Mouse (Mus musculus): Measurements from ENCODE around the gene Ms4a18. TPM values are rescaled to one million over a fixed set of nuclear protein-coding genes. Genes with fewer than 3 reads are reported as not detected.

Ms4a18 gene
- polyA plus RNA-seq, 1 experiment from 2014 or later = not detected

DNA sequence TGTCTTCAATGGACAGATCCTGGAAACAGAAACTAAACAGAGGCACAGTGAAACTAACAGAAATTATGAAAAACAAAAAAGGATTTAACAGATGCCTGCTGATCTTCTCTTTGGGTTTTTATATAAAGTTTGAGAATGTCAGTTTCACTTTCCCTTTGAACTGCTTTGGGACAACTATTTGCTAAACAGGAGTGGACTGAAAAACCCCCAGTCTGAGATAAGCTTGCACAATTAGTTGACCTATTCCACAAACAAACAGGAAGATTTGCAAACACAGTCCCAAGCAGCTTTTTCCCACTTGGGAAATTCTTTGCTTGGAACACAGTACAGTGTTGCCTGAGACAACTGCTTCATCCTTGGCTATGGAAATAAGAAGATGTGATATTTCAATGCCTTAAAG, 19.7 kb upstream of the Ms4a18 start:
- no peak overlapping the region for H3K4me3 ChIP-seq
- no peak overlapping the region for H3K9ac ChIP-seq
- ATAC-seq (ENCODE audit: low FRiP score) = no peak
- no peak overlapping the region for H3K27ac ChIP-seq
- no peaks in the 10 kb centered on the region for H3K27me3 ChIP-seq
- no peaks in the 10 kb centered on the region for H3K4me1 ChIP-seq
- no peaks in the 10 kb centered on the region for H3K36me3 ChIP-seq
- H3K4me2 ChIP-seq (replicated peaks) = no peak overlapping the region
- H3K9me3 ChIP-seq (replicated peaks) = no peaks in the 10 kb centered on the region

DNA sequence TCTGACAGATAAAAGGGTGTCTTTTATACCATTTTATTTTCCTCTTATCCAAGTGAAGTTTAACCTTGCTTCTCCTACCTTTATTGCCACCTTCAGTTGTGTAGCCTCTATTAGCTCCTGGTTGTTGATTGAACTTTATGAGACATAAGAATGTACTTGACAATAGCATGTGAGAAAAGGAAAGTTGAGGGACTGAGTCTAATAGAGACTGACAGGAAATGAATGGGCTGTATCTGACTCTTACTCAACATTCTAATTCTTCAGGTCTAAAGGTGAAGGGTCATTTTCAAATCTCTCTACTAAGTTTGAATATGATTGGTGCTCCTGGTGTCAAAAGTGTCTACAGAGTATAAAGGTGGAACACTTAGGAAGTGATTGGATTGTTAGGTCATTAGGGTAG, 4.6 kb upstream of the Ms4a18 start:
- Histone ChIP-seq H3K36me3 (no peaks in the 10 kb centered on the region), H3K4me2 (replicated peaks) (no peak overlapping the region), H3K4me3 (no peak overlapping the region), H3K27ac (no peak overlapping the region), H3K9ac (no peak overlapping the region), H3K9me3 (replicated peaks) (no peaks in the 10 kb centered on the region), H3K27me3 (no peaks in the 10 kb centered on the region), H3K4me1 (no peaks in the 10 kb centered on the region)
- no peak for ATAC-seq (ENCODE audit: low FRiP score)

DNA sequence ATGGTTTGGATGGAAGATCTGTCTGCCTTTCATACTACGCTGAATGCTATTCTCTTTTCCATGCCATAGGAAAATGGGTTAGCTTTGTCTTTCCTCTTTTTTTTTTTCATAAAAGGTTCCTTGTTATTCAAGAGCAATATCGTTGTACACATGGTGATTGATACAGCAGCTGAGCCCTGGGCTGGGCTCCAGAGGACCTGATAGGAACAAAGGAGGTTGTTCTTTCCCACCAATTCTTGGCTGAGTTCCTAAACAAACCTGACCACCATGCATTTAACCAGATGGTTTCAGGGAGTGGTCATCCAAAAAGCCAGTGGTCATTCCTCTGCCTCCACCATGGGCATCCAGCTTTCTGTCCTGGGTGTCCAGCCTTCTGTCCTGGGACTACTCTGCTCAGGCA, 580 bp downstream of the Ms4a18 start:
- Histone ChIP-seq H3K9ac (no peak overlapping the region), H3K4me2 (replicated peaks) (no peak overlapping the region), H3K27me3 (no peaks in the 10 kb centered on the region), H3K4me1 (no peaks in the 10 kb centered on the region), H3K9me3 (replicated peaks) (no peaks in the 10 kb centered on the region), H3K4me3 (no peak overlapping the region), H3K36me3 (no peaks in the 10 kb centered on the region), H3K27ac (no peak overlapping the region)
- 90% methylated on average over 2 of the region's 2 CpGs for WGBS
- ATAC-seq (ENCODE audit: low FRiP score) = no peak

DNA sequence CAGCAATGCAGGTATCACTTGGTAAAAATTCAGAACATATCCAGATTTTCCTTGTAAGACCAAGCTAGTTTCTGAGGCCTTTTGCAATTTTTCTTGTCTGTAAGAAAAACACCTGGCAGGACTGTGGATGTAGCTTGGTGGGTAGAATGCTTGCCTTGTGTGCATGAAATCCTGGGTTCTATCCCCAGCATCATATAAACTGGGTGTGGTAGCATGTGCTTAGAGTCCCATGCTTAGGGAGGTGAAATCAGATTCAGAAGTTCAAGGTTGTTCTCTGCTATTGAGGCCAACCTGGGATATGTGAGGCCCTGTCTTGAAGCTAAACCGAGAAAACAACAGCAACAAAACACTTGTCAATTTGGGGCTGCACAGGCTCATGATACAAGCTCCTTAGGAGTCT, 1.8 kb downstream of the Ms4a18 start:
- no peak for ATAC-seq (ENCODE audit: low FRiP score)
- H3K36me3 ChIP-seq = no peaks in the 10 kb centered on the region
- H3K4me2 ChIP-seq (replicated peaks) = no peak overlapping the region
- no peaks in the 10 kb centered on the region for H3K4me1 ChIP-seq
- no peak overlapping the region for H3K4me3 ChIP-seq
- H3K27me3 ChIP-seq = no peaks in the 10 kb centered on the region
- 89% methylated on average over 1 of the region's 1 CpGs for WGBS
- H3K27ac ChIP-seq = no peak overlapping the region
- H3K9me3 ChIP-seq (replicated peaks) = no peaks in the 10 kb centered on the region
- no peak overlapping the region for H3K9ac ChIP-seq

DNA sequence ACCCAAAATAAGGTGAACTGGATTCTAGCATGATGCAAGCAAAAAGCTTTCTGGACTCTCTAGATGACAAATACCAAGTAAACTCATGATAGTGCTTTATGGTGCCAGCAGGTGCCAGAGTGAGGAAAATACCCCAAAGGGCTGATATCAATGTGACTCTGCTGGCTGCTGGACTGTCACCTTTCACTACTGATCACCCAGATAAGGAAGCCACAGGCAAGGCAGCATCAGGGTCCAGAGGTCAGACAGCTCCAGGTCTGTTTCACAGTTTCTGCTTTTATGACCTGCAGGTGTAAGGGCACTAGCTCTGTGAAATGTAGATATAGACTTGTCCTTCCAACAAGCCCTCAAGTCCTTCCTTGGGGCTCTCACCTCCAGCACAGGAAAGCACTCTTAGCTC, 2.4 kb downstream of the Ms4a18 start:
- Histone ChIP-seq H3K4me2 (replicated peaks) (no peak overlapping the region), H3K9ac (no peak overlapping the region), H3K4me3 (no peak overlapping the region), H3K9me3 (replicated peaks) (no peaks in the 10 kb centered on the region), H3K36me3 (no peaks in the 10 kb centered on the region), H3K4me1 (no peaks in the 10 kb centered on the region), H3K27ac (no peak overlapping the region), H3K27me3 (no peaks in the 10 kb centered on the region)
- ATAC-seq (ENCODE audit: low FRiP score) = no peak

DNA sequence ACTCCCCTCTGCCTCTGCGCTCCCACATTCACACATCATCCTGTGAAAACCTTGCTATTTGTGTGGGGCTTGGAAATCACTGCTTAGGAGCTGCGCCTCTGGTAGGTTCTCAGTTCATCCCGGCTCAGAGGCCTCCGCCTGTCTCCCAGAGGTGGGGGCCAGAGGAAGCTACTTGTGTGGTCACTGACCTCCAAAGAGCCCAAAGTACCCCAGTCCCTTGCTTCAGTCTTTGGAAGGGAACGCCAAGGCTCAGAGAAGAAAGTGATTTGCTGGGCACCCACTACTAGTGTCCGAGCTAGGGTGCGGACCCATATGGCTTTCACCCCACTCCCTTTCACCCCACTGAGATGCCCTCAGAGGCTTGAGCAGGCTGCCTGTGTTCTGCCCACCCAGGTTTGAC, 24.7 kb downstream of the Ms4a18 start, which contains the start of gene Ms4a15:
Gene Ms4a15, minus strand, starts transcription at position 101 of the 400 bp plus-strand sequence.
- Histone ChIP-seq H3K9ac (no peak within 1 kb of the TSS), H3K4me3 (no peak within 1 kb of the TSS), H3K27me3 (no peaks in the 10 kb centered on the region), H3K4me1 (no peaks in the 10 kb centered on the region), H3K9me3 (replicated peaks) (no peaks in the 10 kb centered on the region), H3K27ac (no peak within 1 kb of the TSS), H3K4me2 (replicated peaks) (no peak within 1 kb of the TSS), H3K36me3 (no peaks in the 10 kb centered on the region)
- no peak for ATAC-seq (ENCODE audit: low FRiP score)
- WGBS = 84% methylated on average over 7 of the region's 7 CpGs

DNA sequence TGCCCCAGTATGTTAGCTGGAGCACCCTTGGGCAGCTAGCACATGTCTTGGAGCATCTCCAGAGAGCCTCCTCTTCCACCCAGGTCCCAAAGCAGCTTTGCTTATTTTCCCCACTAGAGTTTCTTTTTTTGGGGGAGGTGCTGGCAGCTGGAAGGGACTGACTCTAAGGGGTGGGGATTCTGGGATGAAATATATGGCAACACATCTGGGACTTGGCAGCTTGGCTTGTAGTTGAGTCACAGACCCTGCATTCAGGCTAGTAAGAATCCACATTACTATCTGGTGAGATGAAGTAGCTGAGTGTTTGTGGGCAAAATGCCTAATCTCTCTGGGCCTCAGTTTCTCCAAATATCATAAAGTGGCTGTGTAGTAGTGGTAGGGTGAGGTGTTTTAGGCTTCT, 25.9 kb downstream of the Ms4a18 start:
- Histone ChIP-seq H3K9ac (no peak overlapping the region), H3K4me1 (no peaks in the 10 kb centered on the region), H3K27me3 (no peaks in the 10 kb centered on the region), H3K4me3 (no peak overlapping the region), H3K36me3 (no peaks in the 10 kb centered on the region), H3K4me2 (replicated peaks) (no peak overlapping the region), H3K27ac (no peak overlapping the region), H3K9me3 (replicated peaks) (no peaks in the 10 kb centered on the region)
- no peak for ATAC-seq (ENCODE audit: low FRiP score)

DNA sequence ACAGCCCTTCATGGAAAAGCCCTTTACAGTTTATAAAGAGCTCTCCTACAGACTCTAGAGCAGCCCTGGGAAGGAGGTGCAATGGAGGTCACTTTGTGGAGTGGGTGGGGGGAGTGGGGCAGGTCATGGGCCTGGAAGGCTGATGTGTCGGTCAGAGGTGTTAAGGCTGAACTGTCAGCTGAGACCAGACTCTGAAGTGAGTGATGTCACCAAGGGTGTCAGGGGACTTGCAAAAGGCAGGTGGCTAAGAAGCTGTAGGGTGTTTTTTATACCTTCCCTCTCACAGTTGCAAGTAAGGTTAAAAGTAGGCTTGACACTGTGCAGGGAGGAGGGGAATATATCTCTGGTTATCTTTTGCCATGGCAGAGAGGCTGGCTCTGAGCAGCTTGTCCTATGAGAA, 27.1 kb downstream of the Ms4a18 start:
- H3K4me1 ChIP-seq = no peaks in the 10 kb centered on the region
- H3K27ac ChIP-seq = no peak overlapping the region
- H3K9ac ChIP-seq = no peak overlapping the region
- H3K9me3 ChIP-seq (replicated peaks) = no peaks in the 10 kb centered on the region
- ATAC-seq (ENCODE audit: low FRiP score) = no peak
- no peaks in the 10 kb centered on the region for H3K27me3 ChIP-seq
- no peaks in the 10 kb centered on the region for H3K36me3 ChIP-seq
- H3K4me3 ChIP-seq = no peak overlapping the region
- WGBS = 55% methylated on average over 1 of the region's 1 CpGs
- H3K4me2 ChIP-seq (replicated peaks) = no peak overlapping the region

DNA sequence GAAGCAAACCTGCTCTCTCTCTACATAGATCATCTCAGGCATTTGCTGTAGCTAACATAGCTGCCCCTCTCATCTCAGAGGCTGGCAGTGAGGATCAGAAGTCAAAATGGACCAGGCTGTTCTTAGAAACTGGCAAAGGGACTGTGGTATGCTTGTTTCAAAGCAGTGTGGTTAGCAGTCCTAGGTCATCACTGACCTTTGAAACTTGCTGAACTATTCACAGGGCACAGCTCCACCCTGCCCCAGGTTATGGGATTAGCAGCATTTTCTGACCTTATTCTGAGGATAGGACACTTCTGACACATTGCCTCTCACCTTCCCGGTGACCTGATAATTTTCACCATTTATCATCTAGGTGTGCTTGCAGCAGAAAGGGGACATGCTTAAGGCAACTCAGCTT, 29.3 kb downstream of the Ms4a18 start:
- no peaks in the 10 kb centered on the region for H3K4me1 ChIP-seq
- no peaks in the 10 kb centered on the region for H3K36me3 ChIP-seq
- H3K9ac ChIP-seq = no peak overlapping the region
- H3K4me3 ChIP-seq = no peak overlapping the region
- 88% methylated on average over 1 of the region's 1 CpGs for WGBS
- H3K27ac ChIP-seq = no peak overlapping the region
- H3K4me2 ChIP-seq (replicated peaks) = no peak overlapping the region
- no peaks in the 10 kb centered on the region for H3K27me3 ChIP-seq
- ATAC-seq (ENCODE audit: low FRiP score) = no peak
- no peaks in the 10 kb centered on the region for H3K9me3 ChIP-seq (replicated peaks)

DNA sequence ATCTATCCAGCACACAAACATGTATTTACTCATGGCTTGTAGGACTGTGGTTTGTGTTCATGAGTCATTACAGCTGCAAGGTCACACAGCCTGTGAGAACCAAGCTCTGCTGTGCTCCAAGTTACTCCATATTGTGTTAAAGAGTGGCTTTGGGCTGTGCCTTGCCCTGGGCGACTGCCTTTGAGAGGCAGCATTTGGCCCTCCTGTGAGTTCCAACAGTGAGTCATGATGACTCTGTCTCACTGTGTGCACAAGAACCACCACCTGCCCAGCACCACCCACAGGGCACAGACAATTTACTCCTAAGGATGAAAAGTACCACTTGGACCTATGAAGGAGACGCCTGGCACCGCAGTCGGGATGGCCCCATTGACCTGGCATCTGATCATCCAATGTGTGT, 31.9 kb downstream of the Ms4a18 start:
- no peaks in the 10 kb centered on the region for H3K4me1 ChIP-seq
- H3K4me2 ChIP-seq (replicated peaks) = no peak overlapping the region
- no peak for ATAC-seq (ENCODE audit: low FRiP score)
- H3K27me3 ChIP-seq = 0 out of 2 replicates have a peak, but pooled peaks cover 3% of the 10 kb centered on the region
- H3K4me3 ChIP-seq = no peak overlapping the region
- no peak overlapping the region for H3K9ac ChIP-seq
- H3K9me3 ChIP-seq (replicated peaks) = no peaks in the 10 kb centered on the region
- 95% methylated on average over 4 of the region's 4 CpGs for WGBS
- no peak overlapping the region for H3K27ac ChIP-seq
- H3K36me3 ChIP-seq = no peaks in the 10 kb centered on the region

DNA sequence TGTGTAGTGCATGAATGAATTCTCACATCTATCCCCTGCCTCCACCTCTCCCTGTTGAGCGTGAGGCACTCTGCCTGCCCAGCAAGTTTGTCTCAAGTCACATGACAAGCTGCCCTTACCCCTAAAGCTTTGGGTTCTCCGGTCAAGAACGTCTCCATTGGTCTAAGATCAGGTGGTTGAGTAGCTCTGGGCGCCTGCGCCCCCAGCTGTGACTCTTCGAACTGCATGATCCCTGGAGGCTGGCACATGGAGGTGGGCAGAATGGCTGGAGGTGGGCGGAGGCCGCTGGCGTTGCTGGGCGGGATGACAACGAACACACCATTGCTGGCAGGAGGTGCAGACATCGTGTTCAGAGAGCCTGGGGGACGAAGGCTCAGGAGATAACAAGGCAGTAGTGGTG, 33.3 kb downstream of the Ms4a18 start:
- peaks cover 2% of the 10 kb centered on the region for H3K4me1 ChIP-seq
- H3K27ac ChIP-seq = no peak overlapping the region
- H3K27me3 ChIP-seq = 0 out of 2 replicates have a peak, but pooled peaks cover 3% of the 10 kb centered on the region
- no peak overlapping the region for H3K9ac ChIP-seq
- no peaks in the 10 kb centered on the region for H3K9me3 ChIP-seq (replicated peaks)
- no peak for ATAC-seq (ENCODE audit: low FRiP score)
- WGBS = 82% methylated on average over 13 of the region's 13 CpGs
- no peaks in the 10 kb centered on the region for H3K36me3 ChIP-seq
- H3K4me3 ChIP-seq = no peak overlapping the region
- no peak overlapping the region for H3K4me2 ChIP-seq (replicated peaks)

DNA sequence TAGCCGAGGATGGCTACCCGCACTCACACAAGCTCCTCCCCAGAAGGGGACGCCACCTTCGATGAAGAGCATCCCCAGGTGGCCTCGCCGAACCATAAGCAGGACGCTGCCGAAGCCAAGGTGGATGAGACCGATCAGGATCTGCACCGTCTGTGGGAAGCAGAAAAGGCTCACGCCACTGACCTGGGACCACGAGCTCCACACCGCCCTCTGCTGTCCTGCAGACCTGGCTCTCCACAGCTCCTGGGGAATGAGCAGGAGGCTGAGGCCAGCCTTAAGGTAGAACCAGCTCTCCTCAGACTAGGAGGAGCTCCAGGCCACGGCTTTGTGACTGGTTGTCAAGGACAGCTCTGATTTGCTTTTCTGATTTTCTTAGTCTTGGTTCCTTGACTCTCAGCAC, 34.7 kb downstream of the Ms4a18 start:
- WGBS = 23% methylated on average over 14 of the region's 14 CpGs
- Histone ChIP-seq H3K4me1 (peaks cover 4% of the 10 kb centered on the region), H3K4me3 (no peak overlapping the region), H3K9me3 (replicated peaks) (no peaks in the 10 kb centered on the region), H3K27me3 (0 out of 2 replicates have a peak, but pooled peaks cover 3% of the 10 kb centered on the region), H3K36me3 (no peaks in the 10 kb centered on the region), H3K27ac (no peak overlapping the region), H3K9ac (no peak overlapping the region), H3K4me2 (replicated peaks) (peak overlapping the region; percentile 31)
- no peak for ATAC-seq (ENCODE audit: low FRiP score)

DNA sequence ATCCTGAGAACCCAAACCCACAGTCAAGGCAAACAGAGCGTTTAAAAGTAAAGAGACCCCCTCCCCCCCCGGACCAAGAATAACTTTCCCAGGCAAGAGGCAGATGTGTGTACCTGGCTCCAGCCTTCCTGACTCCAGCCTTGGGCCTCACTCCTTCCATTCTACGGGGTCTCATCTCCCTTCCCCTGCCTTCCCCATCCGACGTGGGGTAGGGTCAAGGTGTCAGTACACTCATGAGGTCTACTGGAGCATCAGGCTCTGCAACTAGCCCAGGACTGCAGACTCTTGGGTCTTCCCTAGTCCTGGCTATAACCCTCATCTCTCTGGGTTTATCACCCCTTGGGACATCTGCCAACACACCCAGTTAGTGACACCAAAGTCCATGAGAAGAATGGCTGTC, 37.6 kb downstream of the Ms4a18 start:
- WGBS = 92% methylated on average over 5 of the region's 5 CpGs
- Histone ChIP-seq H3K9ac (no peak overlapping the region), H3K4me3 (no peak overlapping the region), H3K27me3 (0 out of 2 replicates have a peak, but pooled peaks cover 3% of the 10 kb centered on the region), H3K9me3 (replicated peaks) (no peaks in the 10 kb centered on the region), H3K27ac (no peak overlapping the region), H3K4me2 (replicated peaks) (no peak overlapping the region), H3K4me1 (peaks cover 4% of the 10 kb centered on the region), H3K36me3 (no peaks in the 10 kb centered on the region)
- 0 out of 2 replicates have a peak, but pooled peaks have one; percentile 19 for ATAC-seq (ENCODE audit: low FRiP score)

Measured in hindbrain, embryonic 12.5 days (tissue).